Mouse (Mus musculus) B cell, adult (primary cell): ENCODE results near the gene Xpo6. TPM values are rescaled to one million over a fixed set of nuclear protein-coding genes. Genes with fewer than 3 reads are reported as not detected.

Experiments
- total RNA-seq: library from RNA; stranded (reverse); gene quantifications from 4 replicates; pipeline ENCODE4 v1.2.4, GENCODE M21; 2023; ENCODE audit not compliant: inconsistent age

Xpo6 gene
- 171 to 193 TPM (median 183 TPM) in 4 replicates for total RNA-seq

DNA sequence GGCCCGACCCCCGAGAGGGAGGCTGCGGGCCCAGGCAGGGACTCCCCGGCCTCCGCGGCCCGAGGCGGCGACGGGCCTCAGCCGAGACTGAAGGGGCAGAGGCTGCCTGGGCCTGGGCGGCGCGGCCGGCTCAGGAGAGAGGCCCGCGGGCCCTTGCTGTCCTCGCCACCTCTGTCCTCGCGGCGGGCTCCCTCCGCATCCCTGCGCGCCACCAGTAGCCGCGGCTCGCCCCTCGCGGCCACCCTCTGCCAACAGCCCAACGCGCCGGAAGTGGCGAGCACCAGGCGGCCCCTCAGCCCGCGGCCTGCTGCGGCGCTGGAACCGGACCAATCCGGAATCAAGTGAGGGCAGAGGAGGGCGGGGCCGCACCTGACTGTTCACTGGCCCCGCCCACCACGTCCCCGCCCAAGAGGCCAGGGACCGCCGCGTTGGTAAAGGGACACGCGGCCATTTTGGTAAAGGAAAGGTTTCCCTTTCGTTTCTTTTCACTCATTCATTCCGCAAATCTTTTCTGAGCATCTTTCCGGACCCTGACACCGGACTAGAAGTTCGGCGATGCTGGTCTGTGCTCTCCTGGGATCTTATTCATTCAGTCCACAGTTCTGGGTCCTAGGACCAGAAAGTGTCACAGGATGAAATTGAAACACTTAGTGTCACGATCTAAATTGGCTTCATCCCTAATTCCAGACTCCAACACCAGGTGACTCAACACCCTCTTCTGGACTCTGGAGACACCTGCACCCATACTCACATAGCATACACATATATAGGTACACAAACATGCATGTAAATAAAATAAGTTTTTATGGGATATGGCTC is at the start of gene Xpo6:
Xpo6 (minus strand) TSS at position 324 of the 819 bp plus-strand sequence.

DNA sequence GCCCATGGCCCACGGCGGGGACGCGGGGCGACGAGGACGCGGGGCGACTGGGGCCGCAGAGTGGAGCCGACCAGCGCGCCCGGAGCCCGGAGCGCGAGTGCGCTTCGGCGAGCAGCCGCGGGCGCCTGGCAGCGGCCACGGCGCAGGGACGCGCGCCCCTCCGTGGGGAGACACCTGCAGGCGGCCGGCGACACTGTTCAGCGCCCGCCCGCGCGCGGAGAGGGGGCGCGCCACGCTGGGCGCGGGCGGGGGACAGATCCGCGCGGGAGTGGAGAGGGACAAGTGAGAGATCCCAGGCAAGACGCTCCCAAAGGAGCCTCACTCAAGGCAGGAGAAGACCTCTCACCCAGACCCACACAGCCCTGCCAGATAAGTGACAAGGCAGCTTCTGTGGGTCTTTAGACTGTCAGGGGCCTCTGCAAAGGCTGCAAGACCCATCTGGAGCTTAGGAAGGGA is 118.0 kb downstream of the Xpo6 start, which contains the start of gene Gsg1l:
Gsg1l (minus strand) TSS at position 126 of the 456 bp plus-strand sequence.

Other genes with a start within 250 kb of the Xpo6 start
- gene Gsg1l, start 118.1 kb downstream of the Xpo6 start, total RNA-seq, result 0.21 to 0.57 TPM (median 0.32 TPM) in 3 of 4 replicates, not detected in the other
- 163 to 184 TPM (median 180 TPM) in 4 replicates for gene Sbk1, start 72.1 kb upstream of the Xpo6 start, total RNA-seq
- 2.0 to 4.4 TPM (median 3.8 TPM) in 4 replicates for gene Lat, start 169.1 kb upstream of the Xpo6 start, total RNA-seq
- gene Spns1, start 176.9 kb upstream of the Xpo6 start, total RNA-seq, result 57.4 to 83.3 TPM (median 66.5 TPM) in 4 replicates
- 27.1 to 37.5 TPM (median 30.0 TPM) in 4 replicates for gene Nfatc2ip, start 196.2 kb upstream of the Xpo6 start, total RNA-seq
- gene Cd19, start 214.4 kb upstream of the Xpo6 start, total RNA-seq, result 1,198 to 1,308 TPM (median 1,264 TPM) in 4 replicates
- 117 to 131 TPM (median 124 TPM) in 4 replicates for gene Rabep2, start 228.3 kb upstream of the Xpo6 start, total RNA-seq